Comparison of ENCODE assay signal across 11 mouse cellular contexts in genomic region chr4:141021614-141021929, GRCm38 (mm10). TPM values are rescaled to one million over a fixed set of nuclear protein-coding genes. Genes with fewer than 3 reads are reported as not detected.
DNase-seq lines count a peak whose midpoint lies in the region; ATAC-seq and TF ChIP-seq lines count a peak whose summit lies in the region.
"Had no signal": no experiment of that assay in that cellular context is flagged by ENCODE, and none has a peak within 500 bp of the region (broad histone marks: within the 10 kb centered on the region; RNA-seq: fewer than 3 reads in every experiment).

No protein-coding gene starts in this region.

- no peaks in the 10 kb centered on the region for H3K9me3 ChIP-seq in kidney, postnatal 0 days (replicated peaks; ENCODE audit: low read length)
- H3K9me3 ChIP-seq in hindbrain, embryonic 12.5 days (replicated peaks): no peaks in the 10 kb centered on the region
- no peaks in the 10 kb centered on the region for H3K9me3 ChIP-seq in midbrain, embryonic 15.5 days

- H3K4me1 ChIP-seq in kidney, postnatal 0 days (replicated peaks; ENCODE audit: insufficient read depth, low read length): peaks cover 9% of the 10 kb centered on the region; the same call in 1 of the 2 replicates
- H3K4me1 ChIP-seq in hindbrain, embryonic 12.5 days: peaks cover 37% of the 10 kb centered on the region
- peaks cover 30% of the 10 kb centered on the region for H3K4me1 ChIP-seq in midbrain, embryonic 15.5 days

- H3K9ac ChIP-seq in kidney, postnatal 0 days (ENCODE audit: low read depth, low read length): no peak overlapping the region
- peak overlapping the region; percentile 23 for H3K9ac ChIP-seq in hindbrain, embryonic 12.5 days
- no peak overlapping the region for H3K9ac ChIP-seq in midbrain, embryonic 15.5 days

- intact Hi-C loops in left cerebral cortex, postnatal 25 days (cut with DNase I): no loop called here

- ATAC-seq in kidney, postnatal 0 days (replicated peaks; ENCODE audit: low FRiP score, low read depth): 0 out of 2 replicates have a peak, but pooled peaks have one; percentile 6
- peak; percentile 46 for ATAC-seq in hindbrain, embryonic 12.5 days (ENCODE audit: low FRiP score)
- peak; percentile 29; the same call in 1 of the 2 replicates for ATAC-seq in midbrain, embryonic 15.5 days (replicated peaks)

- H3K27ac ChIP-seq in kidney, postnatal 0 days: peak overlapping the region; percentile 85
- peak overlapping the region; percentile 94 for H3K27ac ChIP-seq in hindbrain, embryonic 12.5 days
- H3K27ac ChIP-seq in midbrain, embryonic 15.5 days: peak overlapping the region; percentile 86

- peaks cover 33% of the 10 kb centered on the region; the same call in 1 of the 2 replicates for H3K36me3 ChIP-seq in kidney, postnatal 0 days (ENCODE audit: insufficient read depth, low read length)
- peaks cover 68% of the 10 kb centered on the region for H3K36me3 ChIP-seq in hindbrain, embryonic 12.5 days
- H3K36me3 ChIP-seq in midbrain, embryonic 15.5 days (replicated peaks): peaks cover 10% of the 10 kb centered on the region; the same call in 1 of the 2 replicates

- H3K27me3 ChIP-seq in kidney, postnatal 0 days (ENCODE audit: insufficient read depth, low read length): no peaks in the 10 kb centered on the region
- no peaks in the 10 kb centered on the region for H3K27me3 ChIP-seq in hindbrain, embryonic 12.5 days
- no peaks in the 10 kb centered on the region for H3K27me3 ChIP-seq in midbrain, embryonic 15.5 days (replicated peaks)

- WGBS in kidney, postnatal 0 days: 55% methylated on average over 11 of the region's 11 CpGs
- 60% methylated on average over 11 of the region's 11 CpGs for WGBS in hindbrain, embryonic 12.5 days
- 37% methylated on average over 11 of the region's 11 CpGs for WGBS in midbrain, embryonic 15.5 days

- no peak overlapping the region for H3K4me3 ChIP-seq in kidney, postnatal 0 days (replicated peaks; ENCODE audit: low read depth, low read length)
- H3K4me3 ChIP-seq in hindbrain, embryonic 12.5 days: no peak overlapping the region
- H3K4me3 ChIP-seq in midbrain, embryonic 15.5 days: no peak overlapping the region
- H3K4me3 ChIP-seq: myocyte had no signal

- no peak overlapping the region for H3K4me2 ChIP-seq in kidney, postnatal 0 days (ENCODE audit: low read length)
- H3K4me2 ChIP-seq in hindbrain, embryonic 12.5 days (replicated peaks): peak overlapping the region; percentile 19; the same call in 1 of the 2 replicates
- no peak overlapping the region for H3K4me2 ChIP-seq in midbrain, embryonic 15.5 days

- no peak for DNase-seq in kidney, postnatal 0 days (ENCODE audit: low spot score)
- no peak for DNase-seq in kidney, postnatal 4 days
- peak; percentile 59 to 70 for DNase-seq in cerebellum, postnatal 14 days
- no peak for DNase-seq in thymus, adult 18-20 months
- DNase-seq in frontal cortex, postnatal 10 days (ENCODE audit: low spot score in 2 of 2): no peak
- DNase-seq in left cerebral cortex, postnatal 25 days (ENCODE audit: low spot score in 2 of 2): no peak
- DNase-seq: kidney, adult 11 months; thymus, postnatal 4 days had no signal

- no peak for TF ChIP-seq CTCF in kidney, postnatal 0 days (IDR thresholded peaks at IDR 0.05; ENCODE audit: low read depth)

RNA-seq across cellular contexts. Expression of gene Mfap2, which starts 11.4 kb away (rescaled TPM):
- 330 and 339 TPM in 2 replicates for polyA plus RNA-seq in kidney, postnatal 0 days (2015; fragmentation: Nextera tagmentation; extraction: Ambion mirVana)
- polyA plus RNA-seq in hindbrain, embryonic 12.5 days (2016; fragmentation: Nextera tagmentation; extraction: Ambion mirVana): 344 and 345 TPM in 2 replicates
- 153 and 181 TPM in 2 replicates for polyA plus RNA-seq in midbrain, embryonic 15.5 days (2015; fragmentation: Nextera tagmentation; extraction: Ambion mirVana)
- 1 to 10 TPM; 4.4 to 4.5 TPM for total RNA-seq in left cerebral cortex, postnatal 25 days (2021)

RNA-seq across cellular contexts. Expression of gene Atp13a2, which starts 34.9 kb away (rescaled TPM):
- 30.6 and 31.9 TPM in 2 replicates for polyA plus RNA-seq in kidney, postnatal 0 days (2015; fragmentation: Nextera tagmentation; extraction: Ambion mirVana)
- 110 and 113 TPM in 2 replicates for polyA plus RNA-seq in hindbrain, embryonic 12.5 days (2016; fragmentation: Nextera tagmentation; extraction: Ambion mirVana)
- 189 and 193 TPM in 2 replicates for polyA plus RNA-seq in midbrain, embryonic 15.5 days (2015; fragmentation: Nextera tagmentation; extraction: Ambion mirVana)
- total RNA-seq in left cerebral cortex, postnatal 25 days (2021): 100 to 1,000 TPM; 162 to 171 TPM

RNA-seq across cellular contexts. Expression of gene Crocc, which starts 38.8 kb away (rescaled TPM):
- polyA plus RNA-seq in kidney, postnatal 0 days (2015; fragmentation: Nextera tagmentation; extraction: Ambion mirVana): 5.9 and 7.8 TPM in 2 replicates
- 13.2 and 14.1 TPM in 2 replicates for polyA plus RNA-seq in hindbrain, embryonic 12.5 days (2016; fragmentation: Nextera tagmentation; extraction: Ambion mirVana)
- polyA plus RNA-seq in midbrain, embryonic 15.5 days (2015; fragmentation: Nextera tagmentation; extraction: Ambion mirVana): 7.0 and 8.9 TPM in 2 replicates
- total RNA-seq in left cerebral cortex, postnatal 25 days (2021): 10 to 100 TPM; 51.4 to 62.7 TPM

RNA-seq across cellular contexts. Expression of gene Necap2, which starts 56.6 kb away (rescaled TPM):
- 87.6 and 93.1 TPM in 2 replicates for polyA plus RNA-seq in kidney, postnatal 0 days (2015; fragmentation: Nextera tagmentation; extraction: Ambion mirVana)
- polyA plus RNA-seq in hindbrain, embryonic 12.5 days (2016; fragmentation: Nextera tagmentation; extraction: Ambion mirVana): 57.6 and 60.7 TPM in 2 replicates
- 55.9 and 56.0 TPM in 2 replicates for polyA plus RNA-seq in midbrain, embryonic 15.5 days (2015; fragmentation: Nextera tagmentation; extraction: Ambion mirVana)
- total RNA-seq in left cerebral cortex, postnatal 25 days (2021): 10 to 100 TPM; 36.3 to 46.0 TPM

Comparison
In these comparisons a context has a peak if more than half of its experiments do, and no peak if none do; other contexts are left out.
1. DNase-seq: peak in cerebellum, postnatal 14 days (2 of 2); none in kidney, postnatal 0 days (single experiment), kidney, postnatal 4 days (0 of 2), thymus, adult 18-20 months (0 of 2), frontal cortex, postnatal 10 days (0 of 2) and left cerebral cortex, postnatal 25 days (0 of 2).
2. Peak in every context shown above with its lines, with median percentiles within 50 percentile points of each other: ATAC-seq and H3K27ac ChIP-seq.